Mouse (Mus musculus): ENCODE results near the gene Ddr1.
A peak's percentile ranks its signal among the peaks of the same experiment; 100 is the strongest.

The Ddr1 gene

GRCm38 (mm10) chr17:35689936-35690645 is 14.3 kb downstream of the Ddr1 start:
- no peak for DNase-seq

- no peak for DNase-seq
Observed at GRCm38 (mm10) chr17:35688347-35689175, 15.9 kb downstream of the Ddr1 start.

- DNase-seq = no peak
Observed at GRCm38 (mm10) chr17:35685061-35685460, 19.4 kb downstream of the Ddr1 start.

GRCm38 (mm10) chr17:35681986-35682385 is 22.4 kb downstream of the Ddr1 start:
- DNase-seq = no peak

GRCm38 (mm10) chr17:35680591-35680990 is 23.8 kb downstream of the Ddr1 start:
- DNase-seq = no peak

- peak; percentile 89 for DNase-seq
Observed at GRCm38 (mm10) chr17:35673416-35674035, 30.9 kb downstream of the Ddr1 start, which contains the start of gene Gtf2h4. Gene Gtf2h4, minus strand, starts transcription at chr17:35673739.

- DNase-seq = no peak
Observed at GRCm38 (mm10) chr17:35672527-35672926, 31.9 kb downstream of the Ddr1 start.

GRCm38 (mm10) chr17:35671846-35672245 is 32.6 kb downstream of the Ddr1 start:
- DNase-seq = no peak

- no peak for DNase-seq
Observed at GRCm38 (mm10) chr17:35669731-35670130, 34.7 kb downstream of the Ddr1 start.

GRCm38 (mm10) chr17:35667334-35668065 is 36.9 kb downstream of the Ddr1 start, which contains the start of gene Vars2:
Gene Vars2, minus strand, starts transcription at chr17:35667592.
- DNase-seq = peak; percentile 98

GRCm38 (mm10) chr17:35666851-35667256 is 37.6 kb downstream of the Ddr1 start:
- no peak for DNase-seq

- DNase-seq = no peak
Observed at GRCm38 (mm10) chr17:35665957-35666515, 38.4 kb downstream of the Ddr1 start.

GRCm38 (mm10) chr17:35653086-35653485 is 51.3 kb downstream of the Ddr1 start:
- DNase-seq = no peak

- no peak for DNase-seq
Observed at GRCm38 (mm10) chr17:35649429-35649828, 55.0 kb downstream of the Ddr1 start.

GRCm38 (mm10) chr17:35643609-35644236 is 60.7 kb downstream of the Ddr1 start, which contains the start of gene Mucl3:
Gene Mucl3, minus strand, starts transcription at chr17:35643695.
- no peak for DNase-seq

GRCm38 (mm10) chr17:35639352-35639751 is 65.1 kb downstream of the Ddr1 start:
- no peak for DNase-seq

GRCm38 (mm10) chr17:35638475-35639190 is 65.8 kb downstream of the Ddr1 start:
- peak; percentile 27 for DNase-seq

GRCm38 (mm10) chr17:35636363-35636762 is 68.1 kb downstream of the Ddr1 start:
- DNase-seq = peak; percentile 25

- DNase-seq = peak; percentile 80
Observed at GRCm38 (mm10) chr17:35635699-35636111, 68.7 kb downstream of the Ddr1 start.

- DNase-seq = no peak
Observed at GRCm38 (mm10) chr17:35635202-35635601, 69.2 kb downstream of the Ddr1 start.

GRCm38 (mm10) chr17:35633992-35634391 is 70.4 kb downstream of the Ddr1 start:
- DNase-seq = no peak
